Mouse (Mus musculus) colon, adult 2 months (tissue): Measurements from ENCODE around the gene Mtr. TPM values are rescaled to one million over a fixed set of nuclear protein-coding genes. Genes with fewer than 3 reads are reported as not detected.

ENCODE experiments used
- polyA plus RNA-seq: library from polyadenylated mRNA; depleted of rRNA; stranded (reverse); fragments of >200 nt; gene quantifications from 2 replicates; pipeline ENCODE4 v1.2.3, GENCODE M21; 2012; rRNA removed

Gene Mtr
- polyA plus RNA-seq, result 2.4 and 2.7 TPM in 2 replicates

GRCm38 (mm10) chr13:12257391-12258380 lies at the start of gene Mtr:
Mtr (minus strand) TSS chr13:12258113.

Other genes with a start within 250 kb of the Mtr start
- 0.85 and 0.89 TPM in 2 replicates for gene Ryr2, start 151.2 kb downstream of the Mtr start, polyA plus RNA-seq
- gene Actn2, start 82.6 kb upstream of the Mtr start, polyA plus RNA-seq, result 5.3 and 7.0 TPM in 2 replicates
- 14.3 and 20.6 TPM in 2 replicates for gene Heatr1, start 136.9 kb upstream of the Mtr start, polyA plus RNA-seq
- gene Lgals8, start 206.8 kb upstream of the Mtr start, polyA plus RNA-seq, result 14.7 and 16.1 TPM in 2 replicates